ENCODE assay signal across 9 mouse cellular contexts in the genomic region with DNA sequence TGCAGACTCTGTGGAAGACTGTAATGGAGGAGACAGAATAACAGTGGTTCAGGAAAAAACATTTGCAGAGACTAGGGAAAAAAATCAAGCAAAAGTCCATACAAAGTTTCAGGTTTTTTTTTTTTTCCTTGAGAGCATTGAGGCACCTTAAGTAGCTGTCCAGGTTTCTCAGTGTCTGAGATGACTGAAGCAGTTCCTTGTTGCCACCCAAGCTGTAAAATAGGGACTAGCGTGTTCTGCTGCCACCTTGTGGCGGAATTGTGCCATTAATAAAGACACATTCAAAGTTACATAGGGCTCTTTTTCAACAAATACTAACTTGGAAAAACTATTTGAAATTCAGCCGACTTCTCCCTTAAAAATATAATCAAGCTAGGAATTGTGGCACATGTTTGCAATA. TPM values are rescaled to one million over a fixed set of nuclear protein-coding genes. Genes with fewer than 3 reads are reported as not detected.
DNase-seq lines count a peak whose midpoint lies in the region; ATAC-seq and TF ChIP-seq lines count a peak whose summit lies in the region.
"Had no signal": no experiment of that assay in that cellular context is flagged by ENCODE, and none has a peak within 500 bp of the region (broad histone marks: within the 10 kb centered on the region; RNA-seq: fewer than 3 reads in every experiment).

No protein-coding gene starts in this region.

- H3K9ac ChIP-seq in forebrain, embryonic 11.5 days (ENCODE audit: low read length), result no peak overlapping the region
- H3K9ac ChIP-seq in forebrain, embryonic 13.5 days, result no peak overlapping the region

- TF ChIP-seq POLR2A in spleen, adult 2 months (IDR thresholded peaks at IDR 0.05; ENCODE audit: low read depth, low read length), result no peak

- H3K27me3 ChIP-seq in forebrain, embryonic 11.5 days (ENCODE audit: control insufficient read depth, insufficient read depth, low read length), result no peaks in the 10 kb centered on the region
- no peaks in the 10 kb centered on the region for H3K27me3 ChIP-seq in forebrain, embryonic 13.5 days
- H3K27me3 ChIP-seq in spleen, adult 2 months (ENCODE audit: control insufficient read depth, insufficient read depth, low read length), result no peaks in the 10 kb centered on the region
- H3K27me3 ChIP-seq: megakaryocyte, embryonic 14.5 days had no signal

- H3K4me3 ChIP-seq in forebrain, embryonic 11.5 days (ENCODE audit: low read depth, low read length), result no peak overlapping the region
- H3K4me3 ChIP-seq in forebrain, embryonic 13.5 days, result no peak overlapping the region
- H3K4me3 ChIP-seq in spleen, adult 2 months (ENCODE audit: extremely low read depth, insufficient read depth, insufficient read length), result no peak overlapping the region
- H3K4me3 ChIP-seq: megakaryocyte, embryonic 14.5 days had no signal

- no peak for ATAC-seq in forebrain, embryonic 11.5 days (replicated peaks; ENCODE audit: low FRiP score)
- no peak for ATAC-seq in forebrain, embryonic 13.5 days
- ATAC-seq in megakaryocyte, adult 5-6 weeks (ENCODE audit: poor library complexity, severe bottlenecking), result peak; percentile 59

- H3K4me1 ChIP-seq in forebrain, embryonic 11.5 days (replicated peaks; ENCODE audit: control insufficient read depth, insufficient read depth, low read length), result no peaks in the 10 kb centered on the region
- H3K4me1 ChIP-seq in forebrain, embryonic 13.5 days, result no peaks in the 10 kb centered on the region
- no peaks in the 10 kb centered on the region for H3K4me1 ChIP-seq in spleen, adult 2 months (ENCODE audit: control insufficient read depth, insufficient read depth, insufficient read length)

- H3K9me3 ChIP-seq in forebrain, embryonic 11.5 days (ENCODE audit: control insufficient read depth, low read length), result no peaks in the 10 kb centered on the region
- H3K9me3 ChIP-seq in forebrain, embryonic 13.5 days (replicated peaks), result no peaks in the 10 kb centered on the region
- H3K9me3 ChIP-seq: megakaryocyte, embryonic 14.5 days had no signal

- DNase-seq in forebrain, embryonic 11.5 days (ENCODE audit: low spot score), result peak; percentile 82
- DNase-seq in T-cell, adult 2 months (ENCODE audit: low spot score), result peak; percentile 68
- DNase-seq in cerebellum, postnatal 36 days, result peak; percentile 71 to 80
- DNase-seq in gastrocnemius, postnatal 4 days (ENCODE audit: low spot score in 2 of 2), result peak; percentile 49 to 68
- DNase-seq in layer of hippocampus, postnatal 10 days (ENCODE audit: low spot score in 2 of 2), result peak; percentile 81 to 85
- peak; percentile 50 to 64 for DNase-seq in spleen, adult 2 months (ENCODE audit: low read depth in 1 of 2, low spot score in 2 of 2)

- no peaks in the 10 kb centered on the region for H3K36me3 ChIP-seq in forebrain, embryonic 11.5 days (ENCODE audit: control insufficient read depth, insufficient read depth, low read length)
- H3K36me3 ChIP-seq in forebrain, embryonic 13.5 days (ENCODE audit: poor library complexity, severe bottlenecking), result no peaks in the 10 kb centered on the region
- H3K36me3 ChIP-seq in spleen, adult 2 months (ENCODE audit: control insufficient read depth, insufficient read depth, low read length), result no peaks in the 10 kb centered on the region

- H3K4me2 ChIP-seq in forebrain, embryonic 11.5 days (ENCODE audit: low read depth, low read length, severe bottlenecking), result no peak overlapping the region
- no peak overlapping the region for H3K4me2 ChIP-seq in forebrain, embryonic 13.5 days

- H3K27ac ChIP-seq in forebrain, embryonic 11.5 days (ENCODE audit: low read depth, low read length), result no peak overlapping the region
- H3K27ac ChIP-seq in forebrain, embryonic 13.5 days, result no peak overlapping the region
- no peak overlapping the region for H3K27ac ChIP-seq in spleen, adult 2 months (ENCODE audit: insufficient read depth, low read length)

- TF ChIP-seq CTCF in spleen, adult 2 months (IDR thresholded peaks at IDR 0.05; ENCODE audit: extremely low read depth, insufficient read depth, insufficient read length, insufficient replicate concordance), result peak; percentile 57; the same call in 1 of the 2 replicates

- WGBS in forebrain, embryonic 11.5 days, result 4% methylated on average over 3 of the region's 3 CpGs
- WGBS in forebrain, embryonic 13.5 days, result 5% methylated on average over 3 of the region's 3 CpGs
- WGBS in spleen, adult 2 months, result under 1% methylated on average over 3 of the region's 3 CpGs

RNA-seq across cellular contexts. Expression of a gene that starts 4.8 kb away (rescaled TPM):
- polyA plus RNA-seq in forebrain, embryonic 11.5 days (2014; fragmentation: Nextera tagmentation; extraction: Ambion mirVana), result 71.7 and 76.9 TPM in 2 replicates
- polyA plus RNA-seq in forebrain, embryonic 13.5 days (2015; fragmentation: Nextera tagmentation; extraction: Ambion mirVana), result 66.3 and 68.5 TPM in 2 replicates
- 10 to 100 TPM; 43.4 to 49.7 TPM for total RNA-seq in gastrocnemius, postnatal 4 days (2021)
- 10 to 100 TPM; 79.6 to 80.6 TPM for total RNA-seq in layer of hippocampus, postnatal 10 days (2021)
- total RNA-seq in megakaryocyte, adult 5-6 weeks (2015), result 31.9 and 38.2 TPM in 2 replicates
- 107 and 137 TPM in 2 replicates for total RNA-seq in megakaryocyte, adult 5-6 weeks (2017)
- polyA plus RNA-seq in spleen, adult 2 months (2012; rRNA removed), result 16.6 and 19.5 TPM in 2 replicates

RNA-seq across cellular contexts. Expression of a gene that starts 29.3 kb away (rescaled TPM):
- 17.3 and 18.8 TPM in 2 replicates for polyA plus RNA-seq in forebrain, embryonic 11.5 days (2014; fragmentation: Nextera tagmentation; extraction: Ambion mirVana)
- 27.0 and 30.0 TPM in 2 replicates for polyA plus RNA-seq in forebrain, embryonic 13.5 days (2015; fragmentation: Nextera tagmentation; extraction: Ambion mirVana)
- 10 to 100 TPM; 33.6 to 39.7 TPM for total RNA-seq in gastrocnemius, postnatal 4 days (2021)
- 10 to 100 TPM; 76.8 to 80.3 TPM for total RNA-seq in layer of hippocampus, postnatal 10 days (2021)
- not detected in 2 replicates for total RNA-seq in megakaryocyte, adult 5-6 weeks (2015)
- not detected in 2 replicates for total RNA-seq in megakaryocyte, adult 5-6 weeks (2017)
- 5.5 and 9.7 TPM in 2 replicates for polyA plus RNA-seq in spleen, adult 2 months (2012; rRNA removed)

RNA-seq across cellular contexts. Expression of a gene that starts 54.9 kb away (rescaled TPM):
- polyA plus RNA-seq in forebrain, embryonic 11.5 days (2014; fragmentation: Nextera tagmentation; extraction: Ambion mirVana), result not detected in 2 replicates
- 0.09 TPM in 1 of 2 replicates, not detected in the other for polyA plus RNA-seq in forebrain, embryonic 13.5 days (2015; fragmentation: Nextera tagmentation; extraction: Ambion mirVana)
- under 1 TPM in 1 of 2 experiments, not detected in 1; 0.08 TPM for total RNA-seq in gastrocnemius, postnatal 4 days (2021)
- 1 to 10 TPM; 1.5 to 1.8 TPM for total RNA-seq in layer of hippocampus, postnatal 10 days (2021)
- not detected in 2 replicates for total RNA-seq in megakaryocyte, adult 5-6 weeks (2015)
- not detected in 2 replicates for total RNA-seq in megakaryocyte, adult 5-6 weeks (2017)
- not detected in 2 replicates for polyA plus RNA-seq in spleen, adult 2 months (2012; rRNA removed)

Comparison
In these comparisons a context has a peak if more than half of its experiments do, and no peak if none do; other contexts are left out.
1. RNA of a gene that starts 29.3 kb away (total RNA-seq): 76.8 to 80.3 TPM in layer of hippocampus, postnatal 10 days and 33.6 to 39.7 TPM in gastrocnemius, postnatal 4 days; not detected in megakaryocyte, adult 5-6 weeks; every median in the first group is over 10 times any median in the second.
2. Peak in every context shown above with its lines, with median percentiles within 50 percentile points of each other: DNase-seq.